Mouse (Mus musculus) lung, embryonic 16.5 days (tissue): ENCODE measurements around the gene Col5a3. TPM values are rescaled to one million over a fixed set of nuclear protein-coding genes. Genes with fewer than 3 reads are reported as not detected.

ENCODE experiments used
- ATAC-seq: fragments of 200-750 bp; cut with Nextera tagmentation; 2 replicates; pipeline ENCODE4 v1.8.0; 2017; ENCODE audit warnings: low read depth, mild to moderate bottlenecking, moderate library complexity
- H3K27ac ChIP-seq: fragments of 300-500 bp; sonication (generic); 2 replicates; pipeline ENCODE4 v1.5.1; 2014; ENCODE audit warnings: mild to moderate bottlenecking, control low read depth, low read length
- H3K27me3 ChIP-seq: fragments of 300-500 bp; sonication (generic); 2 replicates; pipeline ENCODE4 v1.6.1; 2014; ENCODE audit warnings: low read depth, low read length, mixed read lengths; ENCODE audit not compliant: control insufficient read depth, insufficient read depth
- H3K36me3 ChIP-seq: fragments of 300-500 bp; sonication (generic); 2 replicates; pipeline ENCODE4 v1.6.1; 2014; ENCODE audit warnings: low read length; ENCODE audit not compliant: control insufficient read depth, insufficient read depth
- H3K4me1 ChIP-seq: fragments of 300-500 bp; sonication (generic); replicated peaks from 2 replicates; pipeline ENCODE4 v1.6.1; 2014; ENCODE audit warnings: low read length, mixed read lengths; ENCODE audit not compliant: control insufficient read depth, insufficient read depth
- H3K4me2 ChIP-seq: fragments of 300-500 bp; sonication (generic); 2 replicates; pipeline ENCODE4 v1.6.1; 2014; ENCODE audit warnings: low read depth, low read length, control low read depth
- H3K4me3 ChIP-seq: fragments of 300-500 bp; sonication (generic); 2 replicates; pipeline ENCODE4 v1.5.1; 2014; ENCODE audit warnings: mild to moderate bottlenecking, low read length, control low read depth
- H3K9ac ChIP-seq: fragments of 300-500 bp; sonication (generic); 2 replicates; pipeline ENCODE4 v1.6.1; 2014; ENCODE audit warnings: low read length, control low read depth
- H3K9me3 ChIP-seq: fragments of 300-500 bp; sonication (generic); 2 replicates; pipeline ENCODE4 v1.6.1; 2016; ENCODE audit warnings: low read length; ENCODE audit not compliant: control insufficient read depth
- WGBS: fragments of 180-500 bp; shearing (Covaris S2); extraction: QIAGEN DNeasy Blood & Tissue Kit; methylation state at CpG from one replicate; pipeline ENCODE4 v1.1.7; 2014; 5-methylcytosine and 5-hydroxymethylcytosine counted together
- polyA plus RNA-seq: library from polyadenylated mRNA; unstranded; fragments of >200 nt; fragmentation: Nextera tagmentation; extraction: Ambion mirVana; gene quantifications from 2 replicates; pipeline ENCODE4 v1.2.1, GENCODE M21; 2015

The Col5a3 gene
- polyA plus RNA-seq, 1 experiment from 2014 or later: 1.2 TPM

DNA sequence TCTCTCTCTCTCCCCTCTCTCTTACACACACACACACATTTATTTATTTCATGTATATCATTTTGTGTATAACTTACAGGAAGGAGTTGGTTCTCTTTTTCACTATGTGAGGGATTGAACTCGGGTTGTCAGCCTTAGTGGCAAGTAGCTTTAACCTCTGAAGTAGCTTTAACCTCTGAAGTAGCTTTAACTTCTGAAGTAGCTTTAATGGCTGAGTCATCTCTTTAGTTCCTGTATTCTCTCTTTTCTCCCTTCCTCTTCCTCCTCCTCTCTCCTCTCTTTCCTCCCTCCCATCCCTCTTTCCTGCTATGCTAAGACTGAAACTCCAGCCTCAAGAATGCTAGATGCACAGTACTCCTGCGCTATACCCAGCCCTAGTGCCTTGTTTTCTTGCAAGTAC lies 56.6 kb downstream of the Col5a3 start:
- Histone ChIP-seq H3K9me3 (no peaks in the 10 kb centered on the region; the same call in 1 of the 2 replicates), H3K4me2 (no peak overlapping the region), H3K9ac (no peak overlapping the region), H3K27ac (no peak overlapping the region), H3K27me3 (no peaks in the 10 kb centered on the region), H3K36me3 (no peaks in the 10 kb centered on the region), H3K4me3 (no peak overlapping the region), H3K4me1 (no peaks in the 10 kb centered on the region)
- WGBS: 64% methylated on average over 2 of the region's 2 CpGs
- no peak for ATAC-seq

DNA sequence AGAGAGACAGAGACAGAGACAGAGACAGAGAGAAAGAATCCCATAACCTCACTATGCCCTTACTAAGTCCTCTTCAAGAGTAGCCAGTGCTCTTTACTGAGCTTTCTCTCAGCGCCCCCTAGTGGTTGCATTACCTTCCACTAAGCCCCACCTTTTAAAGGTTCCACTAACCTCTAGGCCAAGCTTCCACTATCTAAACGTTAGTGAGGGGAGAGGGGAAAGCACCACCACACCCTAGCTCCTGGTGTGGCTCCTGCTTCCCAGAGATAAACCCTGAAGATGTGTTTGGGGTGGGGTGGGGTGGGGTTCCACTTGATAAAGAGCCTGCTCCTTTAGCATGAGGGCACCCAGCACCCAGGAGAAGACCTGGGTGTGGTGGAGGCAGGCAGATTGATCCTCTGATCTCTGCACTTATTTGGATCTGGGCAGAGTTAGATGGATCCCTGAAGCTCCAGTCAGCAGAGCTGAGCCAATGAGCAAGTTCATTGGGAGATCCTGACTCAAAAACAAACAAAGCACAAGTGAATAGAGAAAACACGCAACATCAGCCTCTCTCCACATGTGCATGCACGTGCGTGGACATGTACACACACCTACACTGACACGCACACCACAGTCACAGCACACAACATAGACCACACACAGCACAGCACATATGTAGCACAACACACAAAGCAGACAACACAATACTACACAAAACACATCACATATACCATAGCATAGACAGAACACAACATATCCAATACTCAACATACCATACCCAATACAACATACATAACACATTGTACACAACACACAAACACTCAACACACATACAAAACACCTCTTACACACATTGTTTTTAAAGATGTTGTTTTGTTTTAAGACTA lies 57.5 kb downstream of the Col5a3 start:
- H3K4me2 ChIP-seq: no peak overlapping the region
- no peaks in the 10 kb centered on the region; the same call in 1 of the 2 replicates for H3K9me3 ChIP-seq
- no peaks in the 10 kb centered on the region for H3K27me3 ChIP-seq
- H3K4me1 ChIP-seq: no peaks in the 10 kb centered on the region
- 54% methylated on average over 6 of the region's 6 CpGs for WGBS
- H3K27ac ChIP-seq: no peak overlapping the region
- H3K36me3 ChIP-seq: no peaks in the 10 kb centered on the region
- ATAC-seq: no peak
- no peak overlapping the region for H3K9ac ChIP-seq
- H3K4me3 ChIP-seq: no peak overlapping the region

DNA sequence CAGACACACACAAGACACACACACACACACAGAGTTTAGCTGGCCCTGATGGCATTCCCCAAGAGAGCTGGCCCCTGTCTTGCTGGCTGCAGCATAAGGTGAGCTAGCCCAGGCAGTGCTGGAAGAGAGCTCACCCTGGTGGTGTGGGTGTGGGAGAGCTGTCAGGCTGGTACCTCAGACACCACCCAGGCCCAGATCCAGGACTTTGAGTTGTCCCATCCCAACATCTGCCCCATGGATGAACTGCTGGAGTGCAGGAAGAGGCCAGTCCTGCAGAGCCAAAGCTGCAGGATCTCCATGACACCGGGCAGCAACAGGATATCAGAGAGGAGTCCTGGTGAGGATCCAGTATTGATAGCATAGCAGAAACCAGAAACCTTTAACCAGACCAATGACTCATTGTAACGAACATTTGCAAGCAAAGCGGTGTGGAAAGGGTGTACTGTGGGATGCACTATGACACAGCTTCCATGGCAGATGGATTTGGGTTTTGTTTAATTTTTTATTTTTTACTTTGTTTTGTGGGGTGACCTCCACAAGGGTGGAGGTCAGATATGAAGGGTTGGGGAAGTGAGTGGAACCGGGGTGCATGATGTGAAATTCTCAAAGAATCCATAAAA lies 58.7 kb downstream of the Col5a3 start:
- no peak overlapping the region for H3K9ac ChIP-seq
- ATAC-seq: no peak
- no peaks in the 10 kb centered on the region; the same call in 1 of the 2 replicates for H3K9me3 ChIP-seq

DNA sequence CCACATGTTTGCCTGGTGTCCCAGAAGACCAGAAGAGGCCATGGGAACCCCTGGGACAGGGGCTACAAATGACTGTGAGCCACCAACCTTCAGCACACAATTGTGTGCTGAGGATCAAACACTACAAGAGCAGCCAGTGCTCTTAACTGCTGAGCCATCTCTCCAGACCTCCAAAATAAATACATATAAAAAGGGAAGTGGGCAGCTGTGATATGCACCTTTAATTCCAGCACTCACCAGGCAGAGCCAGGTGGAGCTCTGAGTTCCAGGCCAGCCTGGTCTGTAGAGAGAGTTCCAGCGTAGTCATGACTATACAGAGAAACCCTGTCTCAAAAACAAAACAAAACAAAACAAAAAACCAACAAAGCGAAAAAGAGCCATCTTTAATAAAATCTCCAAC lies 60.5 kb downstream of the Col5a3 start:
- ATAC-seq: no peak
- no peaks in the 10 kb centered on the region for H3K27me3 ChIP-seq
- 73% methylated on average over 2 of the region's 2 CpGs for WGBS

More for the DNA sequence above, 58.7 kb downstream of the Col5a3 start:
- Histone ChIP-seq H3K4me2 (no peak overlapping the region), H3K36me3 (no peaks in the 10 kb centered on the region), H3K4me1 (no peaks in the 10 kb centered on the region), H3K4me3 (no peak overlapping the region), H3K27ac (no peak overlapping the region), H3K27me3 (no peaks in the 10 kb centered on the region)
- WGBS: 81% methylated on average over 4 of the region's 4 CpGs

DNA sequence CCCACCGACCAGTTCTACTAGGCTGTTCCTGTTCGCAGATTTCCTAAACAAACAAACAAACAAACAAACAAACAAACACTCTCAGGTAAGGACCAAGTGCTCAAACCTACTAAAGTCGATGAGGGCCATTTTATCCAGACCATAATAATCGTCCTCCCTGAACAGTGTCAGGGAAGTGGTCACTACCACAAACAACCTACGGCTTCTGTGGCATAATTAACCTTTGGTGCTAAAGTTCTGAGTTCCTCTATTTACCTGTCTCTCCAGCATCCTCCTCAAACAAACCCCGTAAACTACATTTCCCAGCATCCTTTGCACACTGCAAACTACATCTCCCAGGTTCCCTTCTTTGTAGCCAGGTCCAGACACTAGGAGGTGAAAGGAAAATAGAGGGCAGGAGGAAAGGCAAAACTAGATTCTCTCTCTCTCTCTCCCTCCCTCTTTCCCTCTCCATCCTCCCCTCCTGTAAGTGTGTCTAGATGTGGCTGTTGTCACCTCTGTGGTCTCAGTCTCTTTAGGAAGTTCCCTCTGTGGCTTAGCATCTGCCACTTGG lies 63.3 kb downstream of the Col5a3 start:
- Histone ChIP-seq H3K36me3 (no peaks in the 10 kb centered on the region), H3K4me1 (no peaks in the 10 kb centered on the region), H3K4me2 (no peak overlapping the region), H3K9me3 (no peaks in the 10 kb centered on the region), H3K27me3 (peaks cover 9% of the 10 kb centered on the region), H3K27ac (no peak overlapping the region), H3K4me3 (no peak overlapping the region), H3K9ac (no peak overlapping the region)
- ATAC-seq: no peak
- WGBS: 46% methylated on average over 6 of the region's 6 CpGs

More for the DNA sequence above, 60.5 kb downstream of the Col5a3 start:
- Histone ChIP-seq H3K36me3 (no peaks in the 10 kb centered on the region), H3K4me1 (no peaks in the 10 kb centered on the region), H3K27ac (no peak overlapping the region), H3K4me3 (no peak overlapping the region), H3K9ac (no peak overlapping the region), H3K9me3 (no peaks in the 10 kb centered on the region), H3K4me2 (no peak overlapping the region)

DNA sequence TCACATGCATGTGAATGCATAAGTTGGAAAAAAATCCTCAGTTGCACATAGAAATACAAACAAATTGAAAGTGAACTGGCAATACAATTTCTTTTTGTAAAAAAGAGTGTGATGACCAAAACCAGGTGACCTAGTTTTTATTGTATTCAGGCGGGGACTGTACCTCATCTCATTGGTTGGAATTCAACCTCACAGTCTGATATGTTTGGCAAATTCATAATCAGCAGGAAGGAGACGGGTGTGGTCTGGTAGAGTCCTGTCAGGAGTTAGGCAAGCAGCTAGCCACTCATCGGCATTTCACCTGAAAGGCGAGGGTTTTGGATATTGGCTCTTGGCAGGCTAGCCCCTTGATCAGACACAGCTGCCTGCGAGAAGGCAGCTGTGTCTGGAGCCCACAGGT lies 65.7 kb downstream of the Col5a3 start:
- H3K9ac ChIP-seq: no peak overlapping the region
- H3K9me3 ChIP-seq: no peaks in the 10 kb centered on the region
- H3K27me3 ChIP-seq: peaks cover 33% of the 10 kb centered on the region
- H3K4me2 ChIP-seq: no peak overlapping the region
- H3K4me3 ChIP-seq: no peak overlapping the region
- no peak for ATAC-seq
- H3K36me3 ChIP-seq: no peaks in the 10 kb centered on the region
- no peaks in the 10 kb centered on the region for H3K4me1 ChIP-seq
- H3K27ac ChIP-seq: no peak overlapping the region
- 49% methylated on average over 5 of the region's 5 CpGs for WGBS

DNA sequence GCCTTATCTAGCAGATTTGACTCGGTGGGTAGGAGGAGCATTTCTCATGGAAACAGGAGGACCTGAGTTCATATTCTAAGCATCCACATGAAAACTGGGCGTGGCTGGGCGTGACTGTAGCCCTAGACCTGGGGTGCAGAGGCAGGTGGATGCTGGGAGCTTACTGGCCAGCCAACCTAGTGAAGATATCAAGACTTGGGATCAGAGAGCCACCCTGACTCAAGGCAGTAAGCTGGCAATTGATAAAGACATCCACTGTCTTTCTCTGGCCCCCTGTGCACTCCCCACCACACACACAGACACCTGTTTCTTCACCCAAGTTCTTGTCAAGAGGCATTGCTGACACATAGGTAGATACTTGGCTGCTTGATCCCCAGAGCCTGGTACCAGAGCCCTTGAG lies 66.3 kb downstream of the Col5a3 start:
- no peak for ATAC-seq
- Histone ChIP-seq H3K4me3 (no peak overlapping the region), H3K9me3 (0 out of 2 replicates have a peak, but pooled peaks cover 3% of the 10 kb centered on the region), H3K36me3 (no peaks in the 10 kb centered on the region), H3K9ac (no peak overlapping the region), H3K4me2 (no peak overlapping the region), H3K4me1 (no peaks in the 10 kb centered on the region), H3K27ac (no peak overlapping the region), H3K27me3 (peaks cover 39% of the 10 kb centered on the region)
- WGBS: 67% methylated on average over 3 of the region's 3 CpGs

DNA sequence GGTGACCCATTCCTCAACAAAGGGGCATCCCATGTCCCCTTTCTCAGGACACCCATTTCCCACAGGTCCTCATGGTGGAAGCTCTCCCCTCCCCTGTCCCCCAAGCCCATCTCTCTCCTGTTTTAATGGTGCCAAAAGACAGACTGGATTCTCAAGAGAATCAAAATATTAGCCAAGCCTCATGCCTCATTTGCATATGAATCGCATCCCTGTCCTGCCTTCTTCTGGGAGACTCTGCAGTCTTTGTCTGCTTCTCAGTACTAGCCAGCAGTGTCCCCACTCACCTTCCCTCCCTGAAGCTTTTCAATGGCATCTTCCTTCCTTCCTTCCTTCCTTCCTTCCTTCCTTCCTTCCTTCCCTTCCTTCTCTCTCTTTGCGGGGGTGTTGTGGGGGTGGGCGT lies 67.2 kb downstream of the Col5a3 start:
- Histone ChIP-seq H3K4me3 (no peak overlapping the region), H3K9me3 (0 out of 2 replicates have a peak, but pooled peaks cover 3% of the 10 kb centered on the region), H3K4me1 (no peaks in the 10 kb centered on the region), H3K27me3 (peaks cover 45% of the 10 kb centered on the region), H3K4me2 (no peak overlapping the region), H3K36me3 (no peaks in the 10 kb centered on the region), H3K27ac (no peak overlapping the region), H3K9ac (no peak overlapping the region)
- 9% methylated on average over 3 of the region's 3 CpGs for WGBS
- ATAC-seq: no peak

DNA sequence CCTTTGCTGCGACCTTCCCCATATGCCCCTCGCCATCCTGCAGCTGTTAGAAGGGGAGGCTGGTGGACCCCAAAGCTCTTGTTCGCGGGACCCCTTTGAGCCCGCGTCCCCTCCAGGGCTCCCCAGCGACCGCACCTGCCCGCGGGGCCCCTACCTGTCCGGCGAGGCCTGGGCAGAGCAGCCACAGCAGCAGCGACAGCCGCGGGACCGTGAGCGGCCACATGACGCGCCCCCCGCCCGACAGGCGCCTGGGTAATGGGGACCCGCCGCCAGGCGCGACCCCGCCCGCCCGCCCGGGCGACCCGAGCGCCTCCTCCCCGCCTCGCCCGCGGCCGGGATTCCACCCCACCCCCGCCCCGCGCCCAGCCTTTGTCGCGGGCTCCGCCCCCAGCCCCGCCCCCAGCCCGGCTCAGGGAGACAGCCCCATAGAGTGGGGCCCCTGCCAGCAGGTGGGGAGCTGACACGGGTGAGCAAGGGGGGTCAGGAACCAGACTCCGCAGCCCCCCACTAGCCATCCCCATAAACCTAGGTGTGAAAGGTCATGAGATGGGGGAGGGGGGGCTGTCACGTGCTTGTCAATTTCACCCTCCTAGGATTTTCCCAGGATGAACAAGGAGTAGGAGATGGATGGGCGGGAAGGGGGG lies 68.7 kb downstream of the Col5a3 start, which contains the start of gene Olfm2:
Gene Olfm2 (minus strand): TSS at position 333 of the 644 bp plus-strand sequence.
- ATAC-seq: peak; percentile 35; the same call in 1 of the 2 replicates
- H3K9me3 ChIP-seq: 0 out of 2 replicates have a peak, but pooled peaks cover 3% of the 10 kb centered on the region
- H3K4me1 ChIP-seq: no peaks in the 10 kb centered on the region
- H3K9ac ChIP-seq: peak within 1 kb of the TSS; percentile 43
- no peak within 1 kb of the TSS for H3K27ac ChIP-seq
- H3K27me3 ChIP-seq: peaks cover 45% of the 10 kb centered on the region
- peak within 1 kb of the TSS; percentile 39 for H3K4me3 ChIP-seq
- peak within 1 kb of the TSS; percentile 66 for H3K4me2 ChIP-seq
- no peaks in the 10 kb centered on the region for H3K36me3 ChIP-seq
- WGBS: 1% methylated on average over 31 of the region's 50 CpGs
